Mouse (Mus musculus) erythroblast, embryonic 14.5 days (primary cell): ENCODE measurements around the gene Bicd2. TPM values are rescaled to one million over a fixed set of nuclear protein-coding genes. Genes with fewer than 3 reads are reported as not detected.

Experiments used
- H3K27me3 ChIP-seq: 2 replicates; pipeline ENCODE4 v1.6.1; 2012; ENCODE audit warnings: inconsistent platforms; ENCODE audit not compliant: control insufficient read depth
- H3K36me3 ChIP-seq: 2 replicates; pipeline ENCODE4 v1.6.1; 2012; ENCODE audit warnings: mild to moderate bottlenecking, inconsistent platforms; ENCODE audit not compliant: control insufficient read depth
- H3K4me1 ChIP-seq: 2 replicates; pipeline ENCODE4 v1.6.1; 2012; ENCODE audit warnings: inconsistent platforms; ENCODE audit not compliant: control insufficient read depth
- H3K4me3 ChIP-seq: replicated peaks from 2 replicates; pipeline ENCODE3; 2012; ENCODE audit warnings: moderate library complexity, mild to moderate bottlenecking, inconsistent platforms
- H3K9me3 ChIP-seq: 2 replicates; pipeline ENCODE4 v1.6.1; 2012; ENCODE audit warnings: low read length, inconsistent platforms, mixed read lengths; ENCODE audit not compliant: control insufficient read depth
- GATA1 ChIP-seq: IDR thresholded peaks from 2 replicates; pipeline ENCODE4 v1.6.1; 2012; ENCODE audit warnings: low read length, inconsistent platforms, mixed read lengths
- TAL1 ChIP-seq: IDR thresholded peaks from 3 replicates; pipeline ENCODE4 v1.6.1; 2012; ENCODE audit warnings: low read length, inconsistent platforms, mixed read lengths
- polyA plus RNA-seq: library from polyadenylated mRNA; stranded (reverse); fragments of >175 nt; gene quantifications from 2 replicates; pipeline ENCODE4 v1.2.3, GENCODE M21; 2012

The Bicd2 gene
- polyA plus RNA-seq, 1 experiment: 0.91 TPM

DNA sequence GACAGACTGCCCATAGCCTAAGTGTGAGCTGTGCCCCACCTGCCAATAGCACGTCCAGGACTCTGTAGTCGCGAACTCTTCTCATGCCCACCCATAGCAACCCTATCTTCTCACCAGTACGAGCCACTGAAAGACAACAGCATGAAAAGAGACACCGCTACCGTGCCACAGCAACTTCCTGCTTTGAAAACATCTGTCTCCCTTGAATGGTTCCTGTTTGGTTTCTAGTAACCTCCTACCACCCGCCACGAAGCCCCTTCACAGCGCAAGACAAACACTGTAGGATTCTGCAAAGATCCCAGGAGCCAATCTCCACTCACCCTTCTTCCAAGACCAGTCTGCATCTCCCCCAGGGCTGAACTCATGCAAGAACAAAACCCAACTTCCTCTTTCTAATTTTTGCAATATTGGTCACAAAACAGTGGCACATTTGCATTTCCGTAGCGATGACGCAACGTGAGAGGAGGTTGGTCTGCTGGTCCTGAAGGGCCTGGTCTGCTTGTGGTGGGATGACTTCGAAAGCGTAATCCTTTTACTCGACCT lies 32.5 kb upstream of the Bicd2 start:
- no peaks in the 10 kb centered on the region for H3K9me3 ChIP-seq
- TF ChIP-seq GATA1 (no peak), TAL1 (no peak)
- H3K36me3 ChIP-seq: no peaks in the 10 kb centered on the region
- peaks cover 15% of the 10 kb centered on the region for H3K4me1 ChIP-seq
- H3K4me3 ChIP-seq: no peak overlapping the region
- H3K27me3 ChIP-seq: no peaks in the 10 kb centered on the region

- H3K4me3 ChIP-seq: no peak overlapping the region
- H3K4me1 ChIP-seq: peaks cover 15% of the 10 kb centered on the region
- no peaks in the 10 kb centered on the region for H3K9me3 ChIP-seq
- no peak for TF ChIP-seq GATA1
- TF ChIP-seq TAL1: no peak
- H3K36me3 ChIP-seq: no peaks in the 10 kb centered on the region
- no peaks in the 10 kb centered on the region for H3K27me3 ChIP-seq
Observed at GRCm38 (mm10) chr13:49309501-49309900, 31.9 kb upstream of the Bicd2 start.

GRCm38 (mm10) chr13:49311642-49312041 lies 29.7 kb upstream of the Bicd2 start:
- TF ChIP-seq TAL1: no peak
- TF ChIP-seq GATA1: no peak
- H3K27me3 ChIP-seq: no peaks in the 10 kb centered on the region
- H3K4me3 ChIP-seq: no peak overlapping the region
- no peaks in the 10 kb centered on the region for H3K36me3 ChIP-seq
- H3K4me1 ChIP-seq: peaks cover 14% of the 10 kb centered on the region
- H3K9me3 ChIP-seq: no peaks in the 10 kb centered on the region

- TF ChIP-seq GATA1: no peak
- TF ChIP-seq TAL1: no peak
- peaks cover 3% of the 10 kb centered on the region for H3K27me3 ChIP-seq
- H3K4me1 ChIP-seq: no peaks in the 10 kb centered on the region
- H3K36me3 ChIP-seq: no peaks in the 10 kb centered on the region
- no peaks in the 10 kb centered on the region for H3K9me3 ChIP-seq
- H3K4me3 ChIP-seq: no peak overlapping the region
Observed at GRCm38 (mm10) chr13:49316386-49317162, 24.8 kb upstream of the Bicd2 start.

GRCm38 (mm10) chr13:49317508-49317907 lies 23.9 kb upstream of the Bicd2 start:
- H3K27me3 ChIP-seq: peaks cover 3% of the 10 kb centered on the region
- H3K9me3 ChIP-seq: no peaks in the 10 kb centered on the region
- TF ChIP-seq GATA1 (no peak), TAL1 (no peak)
- H3K4me1 ChIP-seq: no peaks in the 10 kb centered on the region
- no peaks in the 10 kb centered on the region for H3K36me3 ChIP-seq
- H3K4me3 ChIP-seq: no peak overlapping the region

DNA sequence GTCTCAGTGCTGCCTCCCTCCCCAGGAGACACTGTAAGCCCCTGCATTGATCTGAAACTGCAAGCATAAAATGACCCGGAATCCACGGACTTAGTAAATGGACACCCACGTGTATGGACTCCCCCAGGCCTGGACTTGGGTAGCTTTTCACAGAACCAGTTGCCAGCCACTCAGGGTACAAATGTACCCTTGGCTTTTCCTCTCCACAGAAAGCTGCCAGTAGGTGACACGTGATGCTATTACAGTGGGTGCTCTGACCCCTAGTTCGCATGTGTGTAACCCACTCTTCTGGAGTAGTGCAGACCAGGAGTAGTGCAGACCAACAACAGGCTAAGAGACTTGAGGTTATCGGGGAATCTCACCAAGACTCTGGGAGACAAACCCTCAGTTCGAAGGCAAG lies 23.5 kb upstream of the Bicd2 start:
- Histone ChIP-seq H3K27me3 (peaks cover 3% of the 10 kb centered on the region), H3K4me1 (no peaks in the 10 kb centered on the region), H3K9me3 (no peaks in the 10 kb centered on the region), H3K36me3 (no peaks in the 10 kb centered on the region), H3K4me3 (no peak overlapping the region)
- TF ChIP-seq GATA1 (no peak), TAL1 (no peak)

GRCm38 (mm10) chr13:49320040-49320439 lies 21.3 kb upstream of the Bicd2 start, which contains the start of gene Fgd3:
Gene Fgd3 (minus strand): TSS chr13:49320311.
- H3K36me3 ChIP-seq: no peaks in the 10 kb centered on the region
- TF ChIP-seq GATA1: no peak
- no peaks in the 10 kb centered on the region for H3K4me1 ChIP-seq
- no peak within 1 kb of the TSS for H3K4me3 ChIP-seq
- peaks cover 3% of the 10 kb centered on the region for H3K27me3 ChIP-seq
- H3K9me3 ChIP-seq: no peaks in the 10 kb centered on the region

DNA sequence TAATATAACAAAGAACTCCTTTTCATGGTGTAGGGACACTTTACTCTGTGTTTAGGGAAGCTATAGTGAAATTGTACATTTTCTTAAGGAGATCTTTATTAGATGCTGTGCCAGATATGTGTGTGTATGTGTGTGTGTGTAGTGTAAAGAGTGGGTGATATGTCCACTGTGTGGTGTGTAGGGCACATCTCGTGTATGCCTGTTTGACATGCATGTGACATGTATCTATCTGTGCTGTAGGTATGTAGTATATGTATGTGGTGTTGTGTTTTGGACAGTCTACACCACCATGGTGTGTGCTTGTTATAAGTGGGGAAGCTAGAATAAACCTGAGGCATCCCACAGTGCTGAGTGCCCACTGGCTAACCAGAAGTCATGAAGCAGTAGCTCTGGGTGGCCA lies 20.9 kb upstream of the Bicd2 start:
- H3K4me3 ChIP-seq: no peak overlapping the region
- no peak for TF ChIP-seq GATA1
- H3K36me3 ChIP-seq: no peaks in the 10 kb centered on the region
- H3K9me3 ChIP-seq: no peaks in the 10 kb centered on the region
- H3K27me3 ChIP-seq: peaks cover 3% of the 10 kb centered on the region
- H3K4me1 ChIP-seq: no peaks in the 10 kb centered on the region

GRCm38 (mm10) chr13:49321452-49321851 lies 19.9 kb upstream of the Bicd2 start:
- peaks cover 3% of the 10 kb centered on the region for H3K27me3 ChIP-seq
- H3K9me3 ChIP-seq: no peaks in the 10 kb centered on the region
- no peaks in the 10 kb centered on the region for H3K4me1 ChIP-seq
- no peak for TF ChIP-seq GATA1
- TF ChIP-seq TAL1: no peak
- no peaks in the 10 kb centered on the region for H3K36me3 ChIP-seq
- H3K4me3 ChIP-seq: no peak overlapping the region
